Mouse (Mus musculus) midbrain, embryonic 14.5 days (tissue): Measurements from ENCODE around the gene Poglut1. TPM values are rescaled to one million over a fixed set of nuclear protein-coding genes. Genes with fewer than 3 reads are reported as not detected.
A peak's percentile ranks its signal among the peaks of the same experiment; 100 is the strongest.

ENCODE experiments used
- ATAC-seq: fragments of 200-750 bp; cut with Nextera tagmentation; 2 replicates; pipeline ENCODE4 v1.8.0; 2017; ENCODE audit warnings: moderate number of reproducible peaks, moderate library complexity; ENCODE audit not compliant: low FRiP score, low TSS enrichment
- DNase-seq: peaks from one replicate; pipeline ENCODE4 v3.0.0-alpha.2; 2015
- H3K27ac ChIP-seq: fragments of 300-500 bp; sonication (generic); replicated peaks from 2 replicates; pipeline ENCODE4 v1.5.1; 2014; ENCODE audit warnings: mild to moderate bottlenecking, low read depth, low read length, moderate library complexity
- H3K27me3 ChIP-seq: fragments of 300-500 bp; sonication (generic); 2 replicates; pipeline ENCODE4 v1.6.1; 2014; ENCODE audit warnings: low read length, control low read depth, mixed read lengths; ENCODE audit not compliant: control insufficient read depth, insufficient read depth
- H3K36me3 ChIP-seq: fragments of 300-500 bp; sonication (generic); 2 replicates; pipeline ENCODE4 v1.6.1; 2014; ENCODE audit warnings: low read length, control low read depth; ENCODE audit not compliant: control insufficient read depth, insufficient read depth
- H3K4me1 ChIP-seq: fragments of 300-500 bp; sonication (generic); 2 replicates; pipeline ENCODE4 v1.6.1; 2014; ENCODE audit warnings: mild to moderate bottlenecking, antibody characterized with exemption, low read length, control low read depth; ENCODE audit not compliant: control insufficient read depth, insufficient read depth
- H3K4me2 ChIP-seq: fragments of 300-500 bp; sonication (generic); 2 replicates; pipeline ENCODE4 v1.6.1; 2014; ENCODE audit warnings: mild to moderate bottlenecking, low read length, moderate library complexity
- H3K4me3 ChIP-seq: fragments of 300-500 bp; sonication (generic); replicated peaks from 2 replicates; pipeline ENCODE4 v1.5.1; 2014; ENCODE audit warnings: low read depth, low read length
- H3K9ac ChIP-seq: fragments of 300-500 bp; sonication (generic); replicated peaks from 2 replicates; pipeline ENCODE4 v1.6.1; 2014; ENCODE audit warnings: mild to moderate bottlenecking, low read length, moderate library complexity
- H3K9me3 ChIP-seq: fragments of 300-500 bp; sonication (generic); 2 replicates; pipeline ENCODE4 v1.6.1; 2016; ENCODE audit warnings: low read length, control low read depth, mixed read lengths; ENCODE audit not compliant: control insufficient read depth
- WGBS: fragments of 180-500 bp; shearing (Covaris S2); extraction: QIAGEN DNeasy Blood & Tissue Kit; methylation state at CpG from one replicate; pipeline ENCODE4 v1.1.7; 2014; 5-methylcytosine and 5-hydroxymethylcytosine counted together
- polyA plus RNA-seq: library from polyadenylated mRNA; unstranded; fragments of >200 nt; fragmentation: Nextera tagmentation; extraction: Ambion mirVana; gene quantifications from 2 replicates; pipeline ENCODE4 v1.2.1, GENCODE M21; 2014

Poglut1 gene
- polyA plus RNA-seq, 1 experiment from 2014 or later = 62.8 TPM

- Histone ChIP-seq H3K9ac (no peak within 1 kb of the TSS), H3K4me3 (no peak within 1 kb of the TSS), H3K4me2 (no peak within 1 kb of the TSS), H3K9me3 (no peaks in the 10 kb centered on the region), H3K27me3 (peaks cover 5% of the 10 kb centered on the region; the same call in 1 of the 2 replicates), H3K36me3 (no peaks in the 10 kb centered on the region), H3K4me1 (no peaks in the 10 kb centered on the region), H3K27ac (no peak within 1 kb of the TSS)
- WGBS = 89% methylated on average over 3 of the region's 3 CpGs
- DNase-seq (no peak), ATAC-seq (no peak)
Measured at GRCm38 (mm10) chr16:38558221-38558748, 8.2 kb upstream of the Poglut1 start, which contains the start of gene Tmem39a. TSS of gene Tmem39a (plus strand) at chr16:38558698.

GRCm38 (mm10) chr16:38555988-38556387, 5.9 kb upstream of the Poglut1 start:
- no peak for DNase-seq
- peaks cover 5% of the 10 kb centered on the region; the same call in 1 of the 2 replicates for H3K27me3 ChIP-seq
- whole genome bisulfite sequencing = 78% methylated on average over 3 of the region's 3 CpGs
- no peak for ATAC-seq
- H3K36me3 ChIP-seq = no peaks in the 10 kb centered on the region
- H3K9me3 ChIP-seq = no peaks in the 10 kb centered on the region
- H3K4me3 ChIP-seq = no peak overlapping the region
- no peak overlapping the region for H3K4me2 ChIP-seq
- no peak overlapping the region for H3K27ac ChIP-seq
- no peak overlapping the region for H3K9ac ChIP-seq
- H3K4me1 ChIP-seq = no peaks in the 10 kb centered on the region

- H3K9ac ChIP-seq = no peak overlapping the region
- peaks cover 15% of the 10 kb centered on the region for H3K4me1 ChIP-seq
- peaks cover 32% of the 10 kb centered on the region for H3K36me3 ChIP-seq
- H3K9me3 ChIP-seq = no peaks in the 10 kb centered on the region
- no peak overlapping the region for H3K27ac ChIP-seq
- 0 out of 2 replicates have a peak overlapping the region, but pooled peaks have one; percentile 84 for H3K4me2 ChIP-seq
- H3K27me3 ChIP-seq = no peaks in the 10 kb centered on the region
- no peak overlapping the region for H3K4me3 ChIP-seq
- DNase-seq (no peak), ATAC-seq (no peak)
- WGBS = 89% methylated on average over 1 of the region's 1 CpGs
Measured at GRCm38 (mm10) chr16:38548000-38548399, 2.1 kb downstream of the Poglut1 start.

- no peaks in the 10 kb centered on the region for H3K27me3 ChIP-seq
- H3K4me3 ChIP-seq = no peak overlapping the region
- H3K9ac ChIP-seq = no peak overlapping the region
- H3K36me3 ChIP-seq = peaks cover 93% of the 10 kb centered on the region
- WGBS = 94% methylated on average over 13 of the region's 13 CpGs
- no peak overlapping the region for H3K4me2 ChIP-seq
- ATAC-seq = no peak
- no peaks in the 10 kb centered on the region for H3K4me1 ChIP-seq
- DNase-seq = no peak
- no peaks in the 10 kb centered on the region for H3K9me3 ChIP-seq
- no peak overlapping the region for H3K27ac ChIP-seq
Measured at GRCm38 (mm10) chr16:38538716-38539380, 11.2 kb downstream of the Poglut1 start.

GRCm38 (mm10) chr16:38536544-38537146, 13.4 kb downstream of the Poglut1 start:
- no peak overlapping the region for H3K9ac ChIP-seq
- no peaks in the 10 kb centered on the region for H3K4me1 ChIP-seq
- no peak overlapping the region for H3K4me3 ChIP-seq
- peak; percentile 85 for DNase-seq
- H3K27ac ChIP-seq = no peak overlapping the region
- 48% methylated on average over 8 of the region's 8 CpGs for whole genome bisulfite sequencing
- no peaks in the 10 kb centered on the region for H3K9me3 ChIP-seq
- peaks cover 94% of the 10 kb centered on the region for H3K36me3 ChIP-seq
- peak; percentile 34; the same call in 1 of the 2 replicates for ATAC-seq
- no peak overlapping the region for H3K4me2 ChIP-seq
- H3K27me3 ChIP-seq = no peaks in the 10 kb centered on the region

- DNase-seq = no peak
- no peak for ATAC-seq
- H3K36me3 ChIP-seq = peaks cover 73% of the 10 kb centered on the region
Measured at GRCm38 (mm10) chr16:38526264-38526663, 23.8 kb downstream of the Poglut1 start.

GRCm38 (mm10) chr16:38522129-38523084, 27.7 kb downstream of the Poglut1 start, which contains the start of gene Timmdc1:
TSS of gene Timmdc1 (minus strand) at chr16:38522663.
- Histone ChIP-seq H3K9me3 (no peaks in the 10 kb centered on the region), H3K4me3 (peak within 1 kb of the TSS; percentile 96), H3K36me3 (peaks cover 45% of the 10 kb centered on the region), H3K27me3 (no peaks in the 10 kb centered on the region), H3K27ac (peak within 1 kb of the TSS; percentile 86), H3K4me1 (peaks cover 14% of the 10 kb centered on the region), H3K9ac (peak within 1 kb of the TSS; percentile 95), H3K4me2 (peak within 1 kb of the TSS; percentile 68)
- ATAC-seq (peak; percentile 97), DNase-seq (peak; percentile 98)
- under 1% methylated on average over 73 of the region's 73 CpGs for WGBS

More at GRCm38 (mm10) chr16:38526264-38526663, 23.8 kb downstream of the Poglut1 start:
- H3K9me3 ChIP-seq = no peaks in the 10 kb centered on the region
- no peaks in the 10 kb centered on the region for H3K27me3 ChIP-seq
- no peak overlapping the region for H3K4me3 ChIP-seq
- H3K9ac ChIP-seq = no peak overlapping the region
- H3K4me2 ChIP-seq = no peak overlapping the region
- no peak overlapping the region for H3K27ac ChIP-seq
- WGBS = 94% methylated on average over 6 of the region's 6 CpGs
- H3K4me1 ChIP-seq = peaks cover 14% of the 10 kb centered on the region
